ENCODE assay signal across 10 mouse cellular contexts in genomic region chr7:105218281-105218680, GRCm38 (mm10).
"Had no signal": no experiment of that assay in that cellular context is flagged by ENCODE, and none has a peak within 500 bp of the region (broad histone marks: within the 10 kb centered on the region; RNA-seq: fewer than 3 reads in every experiment).

No protein-coding gene starts in this region.

- DNase-seq: right cerebral cortex, adult 18-20 months; right cerebral cortex, postnatal 14 days; right cerebral cortex, postnatal 25 days; right cerebral cortex, postnatal 4 days; thymus, adult 18-20 months; thymus, adult 2 months; thymus, postnatal 14 days; thymus, postnatal 25 days; thymus, postnatal 36 days; thymus, postnatal 4 days had no signal
